Mouse (Mus musculus): Measurements from ENCODE around the gene Sub1.

Sub1 gene

GRCm38 (mm10) chr15:12009712-12010601, 13.2 kb upstream of the Sub1 start:
- DNase-seq = no peak

GRCm38 (mm10) chr15:12008894-12009293, 12.1 kb upstream of the Sub1 start:
- no peak for DNase-seq

- DNase-seq = no peak
Measured at GRCm38 (mm10) chr15:12007971-12008800, 11.4 kb upstream of the Sub1 start.

- no peak for DNase-seq
Measured at GRCm38 (mm10) chr15:12007421-12007820, 10.6 kb upstream of the Sub1 start.

GRCm38 (mm10) chr15:12006169-12006568, 9.4 kb upstream of the Sub1 start:
- DNase-seq = no peak

- DNase-seq = peak; percentile 93
Measured at GRCm38 (mm10) chr15:11995815-11996201, 975 bp downstream of the Sub1 start.

GRCm38 (mm10) chr15:11994921-11995814, 1.6 kb downstream of the Sub1 start:
- DNase-seq = peak; percentile 43

- DNase-seq = no peak
Measured at GRCm38 (mm10) chr15:11994006-11994405, 2.8 kb downstream of the Sub1 start.

GRCm38 (mm10) chr15:11991552-11992113, 5.2 kb downstream of the Sub1 start:
- DNase-seq = no peak

- DNase-seq = no peak
Measured at GRCm38 (mm10) chr15:11988580-11988979, 8.2 kb downstream of the Sub1 start.

- DNase-seq = no peak
Measured at GRCm38 (mm10) chr15:11987892-11988291, 8.9 kb downstream of the Sub1 start.

GRCm38 (mm10) chr15:11981985-11982384, 14.8 kb downstream of the Sub1 start:
- no peak for DNase-seq

- no peak for DNase-seq
Measured at GRCm38 (mm10) chr15:11981501-11981900, 15.3 kb downstream of the Sub1 start.

- no peak for DNase-seq
Measured at GRCm38 (mm10) chr15:11978175-11978574, 18.6 kb downstream of the Sub1 start.

- DNase-seq = no peak
Measured at GRCm38 (mm10) chr15:11977071-11977470, 19.7 kb downstream of the Sub1 start.

GRCm38 (mm10) chr15:11975836-11976235, 20.9 kb downstream of the Sub1 start:
- no peak for DNase-seq

- DNase-seq = peak; percentile 83
Measured at GRCm38 (mm10) chr15:11971854-11972420, 24.8 kb downstream of the Sub1 start.

GRCm38 (mm10) chr15:11970621-11971020, 26.2 kb downstream of the Sub1 start:
- no peak for DNase-seq

GRCm38 (mm10) chr15:11968851-11969250, 27.9 kb downstream of the Sub1 start:
- no peak for DNase-seq

GRCm38 (mm10) chr15:11966367-11966766, 30.4 kb downstream of the Sub1 start:
- DNase-seq = peak; percentile 30

- no peak for DNase-seq
Measured at GRCm38 (mm10) chr15:11965201-11965845, 31.5 kb downstream of the Sub1 start.

Data from kidney, adult 18-20 months (tissue).